Mouse (Mus musculus): ENCODE data around the gene Ggt1. TPM values are rescaled to one million over a fixed set of nuclear protein-coding genes. Genes with fewer than 3 reads are reported as not detected.
A peak's percentile ranks its signal among the peaks of the same experiment; 100 is the strongest.

Ggt1 gene
- total RNA-seq (2014; rRNA removed): 1.0 and 3.8 TPM in 2 replicates
- 0.86 and 2.3 TPM in 2 replicates for polyA plus RNA-seq (2015; fragmentation: Nextera tagmentation; extraction: Ambion mirVana)

DNA sequence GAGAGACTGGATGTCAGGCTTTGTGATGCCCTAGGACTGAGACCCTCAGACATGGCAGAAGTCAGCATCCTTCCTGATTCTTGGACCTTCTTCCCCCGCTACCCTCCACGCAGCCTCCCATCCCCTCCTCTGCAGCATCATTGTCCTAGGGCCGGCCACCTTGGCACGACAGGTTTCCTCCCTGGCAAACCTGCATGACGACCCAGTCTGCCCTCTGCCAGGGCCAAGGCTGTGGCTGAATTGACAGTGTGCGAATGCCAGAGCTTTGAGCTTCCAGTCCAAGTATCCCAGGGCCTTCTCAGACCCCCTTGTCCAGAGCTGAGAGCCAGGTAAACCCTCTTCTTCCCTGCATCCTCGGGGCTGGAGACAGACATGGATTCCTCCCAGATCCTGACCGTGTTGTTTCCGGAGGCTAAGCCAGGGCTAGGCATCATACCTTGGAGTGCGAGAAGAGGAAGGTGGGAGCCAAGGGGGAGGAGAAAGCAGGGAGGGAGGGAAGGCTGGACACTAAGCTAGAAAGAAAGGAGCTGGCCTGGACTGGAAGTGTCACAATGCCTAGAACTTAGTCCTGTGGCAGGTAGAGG lies at the start of gene Ggt1:
Gene Ggt1 (plus strand): TSS at position 534 of the 584 bp plus-strand sequence.
- Histone ChIP-seq H3K9ac (peak within 1 kb of the TSS; percentile 83), H3K27ac (ENCODE audit: low read depth, low read length) (peak within 1 kb of the TSS; percentile 93), H3K27me3 (ENCODE audit: insufficient read depth, low read length) (no peaks in the 10 kb centered on the region), H3K36me3 (ENCODE audit: insufficient read depth) (peaks cover 2% of the 10 kb centered on the region; the same call in 1 of the 2 replicates), H3K9me3 (ENCODE audit: low read length) (no peaks in the 10 kb centered on the region), H3K4me1 (ENCODE audit: insufficient read depth) (0 out of 2 replicates have a peak, but pooled peaks cover 23% of the 10 kb centered on the region), H3K4me3 (ENCODE audit: low read depth, low read length) (peak within 1 kb of the TSS; percentile 74), H3K4me2 (ENCODE audit: low read depth) (peak within 1 kb of the TSS; percentile 94)
- 62% methylated on average over 10 of the region's 10 CpGs for WGBS
- ATAC-seq: no peak
- TF ChIP-seq CTCF (IDR thresholded peaks at IDR 0.05; ENCODE audit: low read depth): no peak
- DNase-seq: no peak

- Histone ChIP-seq H3K9me3 (ENCODE audit: low read length) (no peaks in the 10 kb centered on the region), H3K4me1 (ENCODE audit: insufficient read depth) (peaks cover 10% of the 10 kb centered on the region), H3K4me3 (ENCODE audit: low read depth, low read length) (no peak overlapping the region), H3K36me3 (ENCODE audit: insufficient read depth) (peaks cover 49% of the 10 kb centered on the region), H3K27me3 (ENCODE audit: insufficient read depth, low read length) (no peaks in the 10 kb centered on the region), H3K9ac (no peak overlapping the region), H3K27ac (ENCODE audit: low read depth, low read length) (no peak overlapping the region), H3K4me2 (ENCODE audit: low read depth) (no peak overlapping the region)
- TF ChIP-seq CTCF (IDR thresholded peaks at IDR 0.05; ENCODE audit: low read depth): no peak
- no peak for DNase-seq
- WGBS: 93% methylated on average over 7 of the region's 7 CpGs
- no peak for ATAC-seq
Observed at GRCm38 (mm10) chr10:75511897-75512296, 49.5 kb upstream of the Ggt1 start.

DNA sequence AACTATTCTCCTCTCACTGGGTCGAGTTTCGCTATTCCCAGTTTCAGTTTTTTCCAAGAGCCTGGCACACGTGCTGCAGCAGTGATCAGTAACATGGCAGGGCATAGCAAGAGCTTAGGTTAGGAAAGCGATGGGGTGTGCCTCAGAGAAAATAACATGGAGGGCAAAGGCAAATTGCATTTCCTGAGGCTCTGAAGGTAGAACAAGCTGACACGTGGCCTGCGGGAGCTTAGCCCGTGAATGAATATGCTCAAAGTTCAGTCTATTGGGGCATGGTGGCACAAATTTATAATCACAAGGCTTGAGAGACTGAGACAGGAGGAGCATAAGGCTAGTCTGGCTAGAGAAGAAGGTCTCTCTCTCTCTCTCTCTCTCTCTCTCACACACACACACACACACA lies 48.6 kb upstream of the Ggt1 start:
- H3K4me2 ChIP-seq (ENCODE audit: low read depth): no peak overlapping the region
- no peak for TF ChIP-seq CTCF (IDR thresholded peaks at IDR 0.05; ENCODE audit: low read depth)
- no peaks in the 10 kb centered on the region for H3K9me3 ChIP-seq (ENCODE audit: low read length)
- H3K9ac ChIP-seq: no peak overlapping the region
- DNase-seq (no peak), ATAC-seq (no peak)
- 85% methylated on average over 7 of the region's 7 CpGs for WGBS
- H3K4me3 ChIP-seq (ENCODE audit: low read depth, low read length): no peak overlapping the region
- peaks cover 10% of the 10 kb centered on the region for H3K4me1 ChIP-seq (ENCODE audit: insufficient read depth)
- H3K36me3 ChIP-seq (ENCODE audit: insufficient read depth): peaks cover 42% of the 10 kb centered on the region
- H3K27ac ChIP-seq (ENCODE audit: low read depth, low read length): no peak overlapping the region
- no peaks in the 10 kb centered on the region for H3K27me3 ChIP-seq (ENCODE audit: insufficient read depth, low read length)

DNA sequence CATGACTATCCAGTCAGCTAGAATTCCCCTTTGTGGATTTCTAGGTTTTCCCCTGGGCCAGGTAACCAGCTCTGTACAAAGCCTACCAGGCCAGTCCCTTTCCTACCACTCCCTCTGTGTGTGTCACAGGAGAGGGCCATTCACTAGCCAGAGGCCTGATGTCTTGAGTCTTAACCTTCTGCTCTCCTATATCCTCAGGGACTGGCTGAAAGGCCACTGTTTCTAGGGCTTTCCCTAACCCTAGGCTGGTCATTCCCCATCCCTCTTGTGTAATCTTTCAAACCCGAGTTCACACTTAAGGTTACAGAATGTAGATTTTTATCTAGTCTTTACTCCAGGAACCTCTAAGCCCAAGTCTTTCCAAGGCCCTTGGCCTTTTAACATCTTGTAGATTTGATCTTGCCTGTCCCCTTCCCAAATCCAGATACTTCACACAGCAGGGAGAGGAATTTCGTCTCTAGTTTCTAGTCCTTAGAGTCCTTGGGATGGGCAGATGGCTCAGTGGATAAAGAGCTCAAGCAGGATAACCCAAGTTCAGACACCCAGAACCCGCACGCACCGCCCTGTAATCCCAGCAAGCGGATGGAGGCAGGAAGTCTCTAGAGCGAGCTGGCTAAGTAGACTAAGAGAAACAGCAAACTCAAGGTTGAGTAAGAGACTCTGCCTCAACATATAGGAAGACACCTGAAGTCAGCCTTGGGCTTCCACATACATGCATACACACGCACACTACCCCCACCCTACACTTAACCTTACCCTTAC lies 47.9 kb upstream of the Ggt1 start:
- DNase-seq: no peak
- 91% methylated on average over 8 of the region's 8 CpGs for WGBS
- peaks cover 11% of the 10 kb centered on the region for H3K4me1 ChIP-seq (ENCODE audit: insufficient read depth)

GRCm38 (mm10) chr10:75514361-75514760 lies 47.0 kb upstream of the Ggt1 start:
- Histone ChIP-seq H3K9me3 (ENCODE audit: low read length) (no peaks in the 10 kb centered on the region), H3K9ac (no peak overlapping the region), H3K27me3 (ENCODE audit: insufficient read depth, low read length) (no peaks in the 10 kb centered on the region), H3K4me2 (ENCODE audit: low read depth) (no peak overlapping the region), H3K4me3 (ENCODE audit: low read depth, low read length) (no peak overlapping the region), H3K36me3 (ENCODE audit: insufficient read depth) (peaks cover 26% of the 10 kb centered on the region), H3K27ac (ENCODE audit: low read depth, low read length) (no peak overlapping the region), H3K4me1 (ENCODE audit: insufficient read depth) (peaks cover 18% of the 10 kb centered on the region)
- DNase-seq (no peak), ATAC-seq (no peak)
- TF ChIP-seq CTCF (IDR thresholded peaks at IDR 0.05; ENCODE audit: low read depth): no peak
- WGBS: 85% methylated on average over 7 of the region's 7 CpGs

More for the DNA sequence above, 47.9 kb upstream of the Ggt1 start:
- Histone ChIP-seq H3K27me3 (ENCODE audit: insufficient read depth, low read length) (no peaks in the 10 kb centered on the region), H3K4me2 (ENCODE audit: low read depth) (no peak overlapping the region), H3K27ac (ENCODE audit: low read depth, low read length) (no peak overlapping the region), H3K9me3 (ENCODE audit: low read length) (no peaks in the 10 kb centered on the region), H3K4me3 (ENCODE audit: low read depth, low read length) (no peak overlapping the region), H3K36me3 (ENCODE audit: insufficient read depth) (peaks cover 35% of the 10 kb centered on the region), H3K9ac (no peak overlapping the region)
- no peak for TF ChIP-seq CTCF (IDR thresholded peaks at IDR 0.05; ENCODE audit: low read depth)
- ATAC-seq: no peak

GRCm38 (mm10) chr10:75515216-75516037 lies 46.0 kb upstream of the Ggt1 start:
- 0 out of 2 replicates have a peak overlapping the region, but pooled peaks have one; percentile 85 for H3K4me2 ChIP-seq (ENCODE audit: low read depth)
- TF ChIP-seq CTCF (IDR thresholded peaks at IDR 0.05; ENCODE audit: low read depth): no peak
- 0 out of 2 replicates have a peak overlapping the region, but pooled peaks have one; percentile 3 for H3K9ac ChIP-seq
- H3K36me3 ChIP-seq (ENCODE audit: insufficient read depth): peaks cover 20% of the 10 kb centered on the region
- no peak overlapping the region for H3K4me3 ChIP-seq (ENCODE audit: low read depth, low read length)
- no peaks in the 10 kb centered on the region for H3K9me3 ChIP-seq (ENCODE audit: low read length)
- WGBS: 91% methylated on average over 4 of the region's 4 CpGs
- H3K4me1 ChIP-seq (ENCODE audit: insufficient read depth): peaks cover 18% of the 10 kb centered on the region
- ATAC-seq (no peak), DNase-seq (no peak)
- no peak overlapping the region for H3K27ac ChIP-seq (ENCODE audit: low read depth, low read length)
- no peaks in the 10 kb centered on the region for H3K27me3 ChIP-seq (ENCODE audit: insufficient read depth, low read length)

All from forebrain, postnatal 0 days (tissue).